Mouse (Mus musculus) bone marrow, adult 2 months (tissue): ENCODE results near the gene Rmnd5b. TPM values are rescaled to one million over a fixed set of nuclear protein-coding genes. Genes with fewer than 3 reads are reported as not detected.

ENCODE experiments used
- H3K27ac ChIP-seq: fragments of 200-500 bp; 2 replicates; pipeline ENCODE4 v1.5.1; 2012; ENCODE audit warnings: low read depth, mild to moderate bottlenecking, control low read depth, inconsistent platforms, low read length; ENCODE audit not compliant: control insufficient read depth, poor library complexity, insufficient read depth
- H3K4me1 ChIP-seq: fragments of 200-500 bp; 2 replicates; pipeline ENCODE4 v1.6.1; 2011; ENCODE audit warnings: low read length; ENCODE audit not compliant: control insufficient read depth, insufficient read depth
- H3K4me3 ChIP-seq: fragments of 200-500 bp; replicated peaks from 2 replicates; pipeline ENCODE3; 2011; ENCODE audit warnings: mild to moderate bottlenecking, low read depth, low read length, control low read depth; ENCODE audit not compliant: control insufficient read depth
- CTCF ChIP-seq: fragments of 200-500 bp; IDR thresholded peaks from 2 replicates; pipeline ENCODE4 v1.5.1; 2011; ENCODE audit warnings: low read length, control low read depth; ENCODE audit not compliant: control insufficient read depth, insufficient read depth
- POLR2A ChIP-seq: fragments of 200-500 bp; IDR thresholded peaks from 2 replicates; pipeline ENCODE4 v1.6.1; 2011; ENCODE audit warnings: low read depth, mild to moderate bottlenecking, control low read depth, low read length, borderline replicate concordance; ENCODE audit not compliant: control insufficient read depth
- WGBS: fragments of 180-500 bp; shearing (Covaris S2); methylation state at CpG from one replicate; pipeline ENCODE4 v1.1.7; 2018; 5-methylcytosine and 5-hydroxymethylcytosine counted together
- polyA plus RNA-seq: library from polyadenylated mRNA; stranded (reverse); fragments of >200 nt; gene quantifications from 2 replicates; pipeline ENCODE4 v1.2.4, GENCODE M21; 2011; ENCODE audit warnings: low replicate concordance; ENCODE audit not compliant: missing spikeins, insufficient read depth, insufficient read length

The Rmnd5b gene
- polyA plus RNA-seq = 14.8 and 19.3 TPM in 2 replicates

DNA sequence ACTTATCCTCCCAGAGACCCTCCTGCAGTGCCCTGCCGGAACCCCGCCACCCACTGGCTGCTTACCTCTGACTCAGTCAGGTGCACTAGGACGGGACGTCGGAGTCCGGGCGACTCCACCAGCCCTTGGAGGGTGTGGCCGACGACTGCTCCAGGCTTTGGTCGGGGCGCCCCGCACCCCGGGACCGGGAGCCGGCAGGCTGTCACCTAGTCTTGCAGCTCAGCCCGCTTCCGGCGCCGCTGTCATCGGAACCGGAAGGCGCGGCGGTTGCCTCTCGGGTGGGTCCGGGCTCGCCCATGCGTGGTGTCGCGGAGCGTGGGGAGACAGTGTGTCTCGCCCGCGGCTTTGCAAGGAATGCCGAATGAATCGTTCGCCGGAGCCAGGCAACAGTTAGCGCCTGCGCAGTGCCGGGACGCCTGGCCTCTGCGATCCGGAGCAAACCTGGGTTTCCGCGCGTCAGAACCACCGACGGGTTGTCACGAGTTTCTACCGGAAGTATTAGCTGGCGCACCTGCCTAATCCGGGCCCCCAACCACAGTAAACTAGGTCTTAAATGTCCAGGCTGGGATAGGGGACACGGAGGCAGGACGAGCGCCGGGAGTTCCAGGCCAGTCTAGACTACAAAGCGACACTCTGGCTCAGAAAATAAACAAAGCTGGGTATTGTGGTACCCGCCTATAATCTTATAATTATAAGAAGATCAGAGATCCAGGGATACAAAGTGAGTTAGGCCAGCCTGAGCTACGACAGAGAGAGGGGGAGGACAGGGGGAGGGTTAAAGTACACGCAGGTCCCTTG, at the start of gene Rmnd5b:
Gene Rmnd5b (minus strand): TSS at position 372 of the 798 bp plus-strand sequence.
- peaks cover 5% of the 10 kb centered on the region for H3K4me1 ChIP-seq
- peak within 1 kb of the TSS; percentile 93 for H3K27ac ChIP-seq
- WGBS = under 1% methylated on average over 61 of the region's 61 CpGs
- TF ChIP-seq POLR2A (peak; percentile 66; the same call in 1 of the 2 replicates), CTCF (no peak)
- peak within 1 kb of the TSS; percentile 82 for H3K4me3 ChIP-seq

DNA sequence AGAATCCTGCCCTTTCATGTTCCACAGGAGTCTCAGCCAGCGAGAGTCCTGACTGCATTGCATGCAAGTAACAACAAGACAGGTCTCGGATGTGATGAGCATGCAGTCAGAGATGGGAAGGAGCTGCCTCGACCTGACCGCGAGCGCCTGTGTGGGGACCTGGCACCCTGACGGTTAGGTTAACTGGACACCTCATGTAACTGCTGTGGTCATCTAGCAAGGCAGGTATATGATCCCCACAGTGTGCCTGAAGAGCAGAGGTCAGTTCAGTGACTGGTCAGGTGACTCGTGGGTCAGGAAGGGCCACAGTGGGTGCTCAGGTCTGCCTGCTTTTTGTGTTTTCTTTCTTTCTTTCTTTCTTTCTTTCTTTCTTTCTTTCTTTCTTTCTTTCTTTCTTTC, 46.3 kb upstream of the Rmnd5b start:
- WGBS = 48% methylated on average over 8 of the region's 8 CpGs
- H3K4me1 ChIP-seq = peaks cover 3% of the 10 kb centered on the region; the same call in 1 of the 2 replicates
- H3K27ac ChIP-seq = no peak overlapping the region

DNA sequence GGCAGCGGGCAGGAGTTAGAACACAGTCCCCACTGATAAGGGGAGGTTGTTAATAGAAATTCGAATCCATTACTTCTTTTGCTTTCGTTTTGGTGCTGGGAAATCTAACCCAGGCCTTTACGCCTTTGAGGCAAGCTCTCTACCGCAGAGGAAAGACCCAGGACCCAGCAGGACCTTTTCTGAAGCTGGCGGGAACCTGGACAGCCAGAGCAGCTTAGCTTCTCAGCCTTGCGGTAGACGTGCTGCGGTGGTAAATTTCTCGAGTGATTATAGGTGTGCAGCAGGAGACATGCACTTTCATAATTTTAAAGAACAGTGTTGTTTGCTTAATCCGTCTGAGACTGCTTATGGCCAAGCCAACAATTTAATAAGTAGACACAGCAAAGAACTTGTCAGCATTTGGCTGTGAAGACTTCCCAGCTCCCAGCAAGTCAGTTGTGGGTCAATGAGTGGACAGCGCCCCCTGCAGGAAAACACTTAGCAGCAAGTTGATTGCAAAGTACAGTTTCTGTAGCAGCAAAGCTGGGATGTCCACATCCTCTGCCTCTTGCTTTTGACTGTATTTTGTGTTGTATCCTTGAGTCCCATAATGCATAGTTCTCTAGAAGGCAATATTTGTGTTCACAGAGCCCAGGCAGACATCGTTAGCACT, 45.8 kb upstream of the Rmnd5b start:
- H3K27ac ChIP-seq = no peak overlapping the region
- WGBS = 24% methylated on average over 13 of the region's 13 CpGs
- peak overlapping the region; percentile 45 for H3K4me3 ChIP-seq
- H3K4me1 ChIP-seq = peaks cover 3% of the 10 kb centered on the region; the same call in 1 of the 2 replicates
- TF ChIP-seq POLR2A (no peak), CTCF (peak; percentile 95)

More for the DNA sequence above, 46.3 kb upstream of the Rmnd5b start:
- H3K4me3 ChIP-seq = no peak overlapping the region
- TF ChIP-seq CTCF = no peak
- no peak for TF ChIP-seq POLR2A

DNA sequence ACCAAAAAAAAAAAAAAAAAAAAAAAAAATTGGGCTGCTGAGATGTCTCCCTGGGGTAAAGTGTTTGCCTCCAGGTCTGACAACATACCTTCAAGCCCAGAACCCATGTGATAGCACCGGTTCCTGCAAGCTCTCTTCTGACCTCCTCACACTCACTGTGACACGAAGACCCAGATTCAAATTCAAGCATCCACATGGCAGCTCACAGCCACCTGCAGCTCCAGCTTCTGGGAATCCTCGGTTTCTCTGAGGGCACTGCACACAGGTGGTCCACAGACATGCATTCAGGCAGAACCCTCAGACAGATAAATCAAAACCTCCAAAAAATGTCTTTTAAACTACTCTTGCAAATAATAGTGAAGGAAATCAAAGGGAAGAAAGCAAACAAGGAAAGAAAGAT, 43.8 kb upstream of the Rmnd5b start:
- WGBS = 86% methylated on average over 3 of the region's 3 CpGs

DNA sequence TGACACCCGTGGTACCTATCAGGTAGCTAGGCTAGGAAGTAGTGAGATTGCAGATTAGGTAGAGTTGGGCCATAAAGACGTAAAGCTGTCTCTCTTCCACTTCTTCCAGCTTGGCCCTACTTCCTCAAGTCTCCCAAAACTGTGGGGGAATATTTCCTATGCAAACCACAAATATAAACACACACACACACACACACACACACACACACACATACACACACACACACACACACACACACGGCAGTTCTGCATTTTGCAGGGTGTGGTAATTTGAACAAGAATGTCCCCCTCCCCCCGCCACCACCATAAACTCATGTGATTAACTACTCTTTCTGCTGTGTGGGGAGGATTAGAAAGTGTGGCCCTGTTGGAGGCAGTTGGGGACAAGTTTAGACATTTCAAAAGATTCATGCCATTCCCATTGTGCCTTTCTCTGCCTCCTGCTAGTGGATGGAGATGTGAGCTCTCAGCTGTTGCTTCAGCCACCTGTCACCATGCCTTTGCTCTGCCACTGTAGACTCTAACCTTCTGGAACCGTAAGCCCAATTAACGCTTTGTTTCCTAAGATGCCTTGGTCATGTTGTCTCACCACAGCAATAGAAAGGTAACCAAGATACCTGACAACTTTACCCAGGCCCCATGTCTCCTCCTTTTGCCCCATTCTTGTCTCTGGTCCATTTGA, 42.2 kb upstream of the Rmnd5b start:
- no peak overlapping the region for H3K4me3 ChIP-seq
- H3K4me1 ChIP-seq = peaks cover 3% of the 10 kb centered on the region; the same call in 1 of the 2 replicates
- H3K27ac ChIP-seq = no peak overlapping the region
- no peak for TF ChIP-seq CTCF
- TF ChIP-seq POLR2A = no peak
- WGBS = 29% methylated on average over 6 of the region's 6 CpGs

More for the DNA sequence above, 43.8 kb upstream of the Rmnd5b start:
- H3K27ac ChIP-seq = no peak overlapping the region
- H3K4me1 ChIP-seq = peaks cover 3% of the 10 kb centered on the region; the same call in 1 of the 2 replicates
- TF ChIP-seq POLR2A = no peak
- H3K4me3 ChIP-seq = no peak overlapping the region

DNA sequence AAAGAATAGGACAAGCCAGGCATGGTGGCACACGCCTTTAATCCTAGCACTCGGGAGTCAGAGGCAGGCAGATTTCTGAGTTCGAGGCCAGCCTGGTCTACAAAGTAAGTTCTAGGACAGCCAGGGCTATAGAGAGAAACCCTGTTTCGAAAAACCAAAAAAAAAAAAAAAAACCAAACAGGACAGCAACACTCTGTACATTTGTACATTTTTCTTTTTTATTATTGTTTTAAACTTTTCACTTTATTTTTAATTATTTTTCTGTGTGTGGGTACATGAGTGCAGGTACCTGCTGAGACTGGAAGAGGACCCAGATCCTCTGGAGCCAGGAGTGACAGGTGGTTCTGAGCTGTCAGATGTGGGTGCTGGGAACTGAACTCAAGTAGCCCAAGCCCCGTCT, 39.7 kb upstream of the Rmnd5b start:
- Histone ChIP-seq H3K4me3 (no peak overlapping the region), H3K4me1 (peaks cover 1% of the 10 kb centered on the region; the same call in 1 of the 2 replicates), H3K27ac (no peak overlapping the region)
- no peak for TF ChIP-seq POLR2A
- no peak for TF ChIP-seq CTCF
- WGBS = 81% methylated on average over 5 of the region's 5 CpGs

DNA sequence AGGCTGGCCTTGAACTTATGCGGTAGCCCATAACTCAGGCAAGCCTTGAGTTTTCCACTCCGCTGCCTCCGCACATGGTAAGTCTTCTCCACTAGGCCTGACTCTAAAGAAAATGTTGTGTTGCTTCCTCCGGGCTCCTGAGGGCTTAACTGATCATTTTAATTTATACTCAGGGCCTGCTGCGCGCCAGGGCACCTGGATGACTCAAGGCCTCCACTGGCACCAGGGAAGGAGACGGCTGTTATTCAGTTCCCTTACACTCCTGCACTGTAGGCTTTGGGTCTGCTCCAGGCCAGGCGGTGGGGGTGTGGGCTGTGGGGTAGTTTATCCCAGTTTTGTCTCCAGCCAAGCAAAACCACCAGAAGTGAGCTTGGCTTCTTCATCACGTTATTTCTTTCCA, 37.6 kb upstream of the Rmnd5b start:
- TF ChIP-seq POLR2A (no peak), CTCF (no peak)
- Histone ChIP-seq H3K27ac (no peak overlapping the region), H3K4me3 (no peak overlapping the region), H3K4me1 (peaks cover 1% of the 10 kb centered on the region; the same call in 1 of the 2 replicates)
- 77% methylated on average over 9 of the region's 9 CpGs for WGBS

DNA sequence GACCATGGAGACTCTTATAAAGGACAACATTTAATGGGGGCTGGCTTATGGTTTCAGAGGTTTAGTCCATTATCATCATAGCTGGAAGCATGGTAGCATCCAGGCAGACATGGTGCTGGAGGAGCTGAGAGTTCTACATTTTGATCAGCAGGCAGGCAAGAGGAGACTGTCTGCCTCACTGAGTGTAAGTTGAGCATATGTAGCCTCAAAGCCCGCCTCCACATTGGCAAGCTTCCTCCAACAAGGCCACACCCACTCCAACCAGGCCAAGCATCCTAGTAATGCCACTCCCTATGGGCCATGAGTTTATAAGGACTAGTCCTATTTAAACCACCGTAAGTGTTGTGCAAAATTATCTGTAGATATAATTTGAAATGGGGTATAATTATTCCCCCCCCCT, 35.7 kb upstream of the Rmnd5b start:
- Histone ChIP-seq H3K4me3 (no peak overlapping the region), H3K4me1 (no peaks in the 10 kb centered on the region), H3K27ac (no peak overlapping the region)
- 61% methylated on average over 2 of the region's 2 CpGs for WGBS
- TF ChIP-seq CTCF = no peak
- TF ChIP-seq POLR2A = no peak
